Mouse (Mus musculus): ENCODE measurements at regions not wholly inside any gene's neighbourhood (a gene's known extent, or its start where the extent isn't known, plus 50 kb on each side); places are given as distances from the start of the nearest gene placed in this dataset.
A peak's percentile ranks its signal among the peaks of the same experiment; 100 is the strongest.

DNA sequence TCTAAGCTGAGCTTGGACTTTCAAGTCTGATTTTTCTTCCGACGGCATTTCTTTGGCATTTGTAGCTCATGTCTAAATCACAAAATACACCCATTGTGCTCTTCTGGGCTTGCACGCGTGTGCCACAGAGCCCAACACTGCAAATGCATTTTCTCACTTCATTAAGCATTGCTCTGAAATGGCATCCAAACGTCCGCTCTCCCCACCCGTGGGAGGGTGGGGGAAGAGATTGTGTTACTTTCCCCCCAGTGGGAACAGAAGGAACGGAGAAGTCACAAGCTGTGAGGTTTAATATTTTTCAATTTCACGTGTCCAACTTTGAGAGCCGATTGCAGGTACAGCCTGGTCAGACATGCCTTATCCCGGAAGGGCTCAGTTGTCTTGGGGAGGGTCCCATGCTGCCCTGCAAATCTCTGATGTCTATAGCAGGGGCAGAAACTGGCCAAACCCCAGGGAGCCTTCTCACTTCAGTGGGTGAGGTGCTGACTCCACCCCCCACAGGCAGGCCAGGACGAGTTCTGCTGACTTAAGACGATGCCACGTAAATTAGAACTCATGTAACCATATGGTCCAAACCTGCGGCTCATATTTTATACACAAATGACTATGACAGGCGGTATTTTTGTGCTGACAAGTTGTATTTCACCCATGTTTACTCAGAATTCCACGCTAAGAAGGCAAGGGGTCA, 371.5 kb upstream of the Nfe2l3 start:
- no peak overlapping the region for H3K9ac ChIP-seq (replicated peaks; ENCODE audit: low read depth)
- H3K27me3 ChIP-seq (replicated peaks; ENCODE audit: insufficient read depth, low read length), result no peaks in the 10 kb centered on the region
- DNase-seq (ENCODE audit: low spot score) (peak; percentile 16), ATAC-seq (no peak)
- H3K4me2 ChIP-seq (replicated peaks; ENCODE audit: low read depth, low read length), result no peak overlapping the region
- H3K4me1 ChIP-seq (ENCODE audit: insufficient read depth, low read depth, low read length), result no peaks in the 10 kb centered on the region
- TF ChIP-seq CTCF (IDR thresholded peaks at IDR 0.05) (no peak), EP300 (IDR thresholded peaks at IDR 0.05) (no peak)
- no peak overlapping the region for H3K4me3 ChIP-seq (ENCODE audit: low read depth, low read length)
- H3K36me3 ChIP-seq (ENCODE audit: insufficient read depth, low read length), result no peaks in the 10 kb centered on the region
- WGBS, result 56% methylated on average over 17 of the region's 17 CpGs
- no peak overlapping the region for H3K27ac ChIP-seq (ENCODE audit: low read length)
- no peaks in the 10 kb centered on the region for H3K9me3 ChIP-seq (ENCODE audit: low read length)

DNA sequence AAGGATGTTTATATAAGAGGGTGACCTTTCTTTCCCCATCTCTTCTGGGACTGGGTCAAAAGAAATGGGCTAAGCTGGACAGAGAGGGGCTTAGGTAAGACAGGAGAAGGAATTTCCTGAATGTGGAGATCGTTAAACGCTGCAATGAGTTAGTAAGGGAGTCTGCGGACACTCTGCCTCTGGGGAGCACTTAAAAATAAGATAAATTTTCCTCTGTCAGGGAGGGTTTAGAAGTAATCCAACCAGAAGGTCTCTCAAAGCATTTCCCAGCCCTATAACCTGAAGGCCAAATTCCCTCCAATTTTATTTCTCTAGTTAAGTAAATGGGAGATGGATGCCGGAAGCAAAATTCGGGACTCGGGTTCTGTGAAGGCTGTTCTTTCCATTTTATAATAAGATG, 367.3 kb upstream of the Nfe2l3 start:
- Histone ChIP-seq H3K4me3 (ENCODE audit: low read depth, low read length) (no peak overlapping the region), H3K36me3 (ENCODE audit: insufficient read depth, low read length) (no peaks in the 10 kb centered on the region), H3K4me1 (ENCODE audit: insufficient read depth, low read depth, low read length) (no peaks in the 10 kb centered on the region), H3K9ac (replicated peaks; ENCODE audit: low read depth) (no peak overlapping the region), H3K4me2 (replicated peaks; ENCODE audit: low read depth, low read length) (no peak overlapping the region), H3K9me3 (ENCODE audit: low read length) (no peaks in the 10 kb centered on the region), H3K27ac (ENCODE audit: low read length) (no peak overlapping the region), H3K27me3 (replicated peaks; ENCODE audit: insufficient read depth, low read length) (no peaks in the 10 kb centered on the region)
- DNase-seq (ENCODE audit: low spot score), result no peak
- no peak for ATAC-seq
- WGBS, result 67% methylated on average over 6 of the region's 6 CpGs
- TF ChIP-seq CTCF (IDR thresholded peaks at IDR 0.05) (no peak), EP300 (IDR thresholded peaks at IDR 0.05) (no peak)

DNA sequence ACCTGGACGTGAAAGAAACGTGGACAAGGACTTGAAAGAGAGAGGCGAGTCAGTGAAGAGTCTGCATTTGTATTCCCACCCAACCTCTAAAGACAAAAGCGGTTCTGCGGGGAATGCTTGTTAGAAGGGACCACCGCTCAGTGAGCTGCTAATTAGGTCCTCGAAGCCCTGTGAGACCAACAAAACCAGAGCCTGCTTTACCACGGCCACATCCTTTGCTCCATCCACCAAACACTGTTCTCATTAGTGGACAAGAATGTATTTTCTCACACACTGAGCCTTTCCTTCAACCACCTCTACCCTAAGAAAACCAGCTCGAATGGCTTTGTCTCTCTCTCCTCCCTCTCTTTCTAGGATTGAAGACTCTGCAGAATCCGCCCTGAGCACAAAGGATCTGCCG, 365.1 kb upstream of the Nfe2l3 start:
- H3K27me3 ChIP-seq (replicated peaks; ENCODE audit: insufficient read depth, low read length), result no peaks in the 10 kb centered on the region
- no peak for DNase-seq (ENCODE audit: low spot score)
- no peak overlapping the region for H3K4me3 ChIP-seq (ENCODE audit: low read depth, low read length)
- WGBS, result 84% methylated on average over 11 of the region's 11 CpGs
- no peak for ATAC-seq
- H3K9me3 ChIP-seq (ENCODE audit: low read length), result no peaks in the 10 kb centered on the region
- no peak for TF ChIP-seq EP300 (IDR thresholded peaks at IDR 0.05)
- no peak for TF ChIP-seq CTCF (IDR thresholded peaks at IDR 0.05)
- no peak overlapping the region for H3K27ac ChIP-seq (ENCODE audit: low read length)
- H3K4me2 ChIP-seq (replicated peaks; ENCODE audit: low read depth, low read length), result no peak overlapping the region
- no peaks in the 10 kb centered on the region for H3K36me3 ChIP-seq (ENCODE audit: insufficient read depth, low read length)
- H3K4me1 ChIP-seq (ENCODE audit: insufficient read depth, low read depth, low read length), result no peaks in the 10 kb centered on the region
- H3K9ac ChIP-seq (replicated peaks; ENCODE audit: low read depth), result no peak overlapping the region

DNA sequence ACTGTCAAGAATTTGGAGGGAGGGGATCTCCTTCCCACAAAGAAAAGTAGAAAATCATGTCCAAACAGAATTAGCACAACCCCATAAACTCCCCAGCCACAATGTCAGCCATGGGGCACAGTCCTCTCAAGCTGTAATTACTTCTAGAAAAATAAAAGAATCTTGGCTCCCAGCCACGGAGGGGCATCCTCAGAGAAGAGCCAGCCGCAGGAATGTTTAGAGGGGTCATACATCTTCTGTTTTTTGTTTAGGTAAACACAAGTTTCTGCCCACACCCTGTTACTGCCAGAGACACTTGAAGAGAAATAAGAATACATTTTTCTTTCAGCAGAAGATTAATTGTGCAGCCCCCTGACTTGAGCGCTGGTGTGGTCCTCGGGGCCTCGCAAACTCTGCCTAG, 362.5 kb upstream of the Nfe2l3 start:
- Histone ChIP-seq H3K27ac (ENCODE audit: low read length) (no peak overlapping the region), H3K36me3 (ENCODE audit: insufficient read depth, low read length) (no peaks in the 10 kb centered on the region), H3K4me3 (ENCODE audit: low read depth, low read length) (no peak overlapping the region), H3K9ac (replicated peaks; ENCODE audit: low read depth) (no peak overlapping the region), H3K27me3 (replicated peaks; ENCODE audit: insufficient read depth, low read length) (no peaks in the 10 kb centered on the region), H3K4me2 (replicated peaks; ENCODE audit: low read depth, low read length) (no peak overlapping the region), H3K9me3 (ENCODE audit: low read length) (no peaks in the 10 kb centered on the region), H3K4me1 (ENCODE audit: insufficient read depth, low read depth, low read length) (no peaks in the 10 kb centered on the region)
- no peak for ATAC-seq
- no peak for DNase-seq (ENCODE audit: low spot score)
- TF ChIP-seq EP300 (IDR thresholded peaks at IDR 0.05) (no peak), CTCF (IDR thresholded peaks at IDR 0.05) (no peak)
- WGBS, result 38% methylated on average over 5 of the region's 5 CpGs

DNA sequence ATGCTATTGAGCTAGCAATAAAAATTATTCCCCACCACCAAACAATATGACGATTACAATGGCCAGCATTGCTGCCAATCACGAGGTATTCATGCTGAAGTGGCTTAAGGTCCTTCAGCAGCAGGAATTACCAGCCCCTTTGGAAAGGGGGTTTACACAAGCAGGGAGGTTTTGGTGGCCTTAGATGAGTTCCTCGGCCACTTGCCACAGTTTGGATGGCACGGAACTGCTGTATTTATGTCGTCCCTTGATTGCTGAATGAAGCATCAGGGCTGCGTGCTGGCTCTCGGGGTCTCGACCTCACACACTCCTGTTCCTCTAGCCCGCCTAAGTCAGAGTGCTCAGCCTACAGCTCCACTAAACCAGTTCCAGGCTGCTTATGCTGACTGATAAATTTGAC, 361.2 kb upstream of the Nfe2l3 start:
- peaks cover 3% of the 10 kb centered on the region; the same call in 1 of the 2 replicates for H3K4me1 ChIP-seq (ENCODE audit: insufficient read depth, low read depth, low read length)
- no peaks in the 10 kb centered on the region for H3K36me3 ChIP-seq (ENCODE audit: insufficient read depth, low read length)
- no peak overlapping the region for H3K4me2 ChIP-seq (replicated peaks; ENCODE audit: low read depth, low read length)
- no peaks in the 10 kb centered on the region for H3K27me3 ChIP-seq (replicated peaks; ENCODE audit: insufficient read depth, low read length)
- no peaks in the 10 kb centered on the region for H3K9me3 ChIP-seq (ENCODE audit: low read length)
- ATAC-seq (no peak), DNase-seq (ENCODE audit: low spot score) (no peak)
- 41% methylated on average over 9 of the region's 9 CpGs for WGBS
- H3K27ac ChIP-seq (ENCODE audit: low read length), result no peak overlapping the region
- TF ChIP-seq EP300 (IDR thresholded peaks at IDR 0.05) (no peak), CTCF (IDR thresholded peaks at IDR 0.05) (no peak)
- no peak overlapping the region for H3K9ac ChIP-seq (replicated peaks; ENCODE audit: low read depth)
- no peak overlapping the region for H3K4me3 ChIP-seq (ENCODE audit: low read depth, low read length)

DNA sequence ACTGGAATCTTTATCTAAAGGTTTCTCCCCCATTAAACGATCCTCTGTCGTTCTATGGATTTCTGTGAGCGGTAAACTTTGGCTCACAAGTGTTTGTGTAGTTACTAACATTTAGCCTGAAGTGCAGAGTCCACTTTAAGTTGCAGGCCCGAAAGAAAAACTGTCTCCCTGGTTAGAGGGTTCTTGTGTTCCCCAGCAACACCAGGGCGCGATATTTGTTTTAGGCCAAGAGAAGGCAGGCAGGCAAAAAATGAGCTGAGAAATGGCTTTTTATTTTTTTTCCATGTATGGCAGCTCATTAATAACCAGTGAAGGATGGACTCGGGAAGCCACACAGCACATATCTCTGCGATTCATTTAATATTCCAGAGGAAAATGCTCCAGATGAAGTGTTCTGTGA, 357.4 kb upstream of the Nfe2l3 start:
- ATAC-seq, result no peak
- Histone ChIP-seq H3K9me3 (ENCODE audit: low read length) (no peaks in the 10 kb centered on the region), H3K27me3 (replicated peaks; ENCODE audit: insufficient read depth, low read length) (no peaks in the 10 kb centered on the region), H3K36me3 (ENCODE audit: insufficient read depth, low read length) (no peaks in the 10 kb centered on the region), H3K4me1 (ENCODE audit: insufficient read depth, low read depth, low read length) (peaks cover 11% of the 10 kb centered on the region; the same call in 1 of the 2 replicates), H3K27ac (ENCODE audit: low read length) (peak overlapping the region; percentile 55), H3K9ac (replicated peaks; ENCODE audit: low read depth) (no peak overlapping the region), H3K4me2 (replicated peaks; ENCODE audit: low read depth, low read length) (no peak overlapping the region), H3K4me3 (ENCODE audit: low read depth, low read length) (no peak overlapping the region)
- DNase-seq (ENCODE audit: low spot score), result peak; percentile 54
- WGBS, result 25% methylated on average over 8 of the region's 8 CpGs
- TF ChIP-seq CTCF (IDR thresholded peaks at IDR 0.05), result no peak
- no peak for TF ChIP-seq EP300 (IDR thresholded peaks at IDR 0.05)

Measured in lung, postnatal 0 days (tissue).